Mouse (Mus musculus) gastrocnemius, postnatal 14 days (tissue): ENCODE results near the gene Etfb. TPM values are rescaled to one million over a fixed set of nuclear protein-coding genes. Genes with fewer than 3 reads are reported as not detected.

Experiments used
- DNase-seq: peaks from one replicate; pipeline ENCODE4 v3.0.0; 2021; ENCODE audit warnings: mixed read lengths
- intact Hi-C: fragments of 180-260 bp; cut with DNase I; formaldehyde crosslinking; loops from one replicate; pipeline ENCODE4 v1.15.1; 2025; ENCODE audit warnings: low total_unique reads
- total RNA-seq, 2 experiments: library from RNA; stranded (reverse); gene quantifications; 2 replicates each; pipeline ENCODE4 v1.2.3; 2021

Gene Etfb
- total RNA-seq, 2 experiments from 2014 or later, result 341 to 442 TPM

DNA sequence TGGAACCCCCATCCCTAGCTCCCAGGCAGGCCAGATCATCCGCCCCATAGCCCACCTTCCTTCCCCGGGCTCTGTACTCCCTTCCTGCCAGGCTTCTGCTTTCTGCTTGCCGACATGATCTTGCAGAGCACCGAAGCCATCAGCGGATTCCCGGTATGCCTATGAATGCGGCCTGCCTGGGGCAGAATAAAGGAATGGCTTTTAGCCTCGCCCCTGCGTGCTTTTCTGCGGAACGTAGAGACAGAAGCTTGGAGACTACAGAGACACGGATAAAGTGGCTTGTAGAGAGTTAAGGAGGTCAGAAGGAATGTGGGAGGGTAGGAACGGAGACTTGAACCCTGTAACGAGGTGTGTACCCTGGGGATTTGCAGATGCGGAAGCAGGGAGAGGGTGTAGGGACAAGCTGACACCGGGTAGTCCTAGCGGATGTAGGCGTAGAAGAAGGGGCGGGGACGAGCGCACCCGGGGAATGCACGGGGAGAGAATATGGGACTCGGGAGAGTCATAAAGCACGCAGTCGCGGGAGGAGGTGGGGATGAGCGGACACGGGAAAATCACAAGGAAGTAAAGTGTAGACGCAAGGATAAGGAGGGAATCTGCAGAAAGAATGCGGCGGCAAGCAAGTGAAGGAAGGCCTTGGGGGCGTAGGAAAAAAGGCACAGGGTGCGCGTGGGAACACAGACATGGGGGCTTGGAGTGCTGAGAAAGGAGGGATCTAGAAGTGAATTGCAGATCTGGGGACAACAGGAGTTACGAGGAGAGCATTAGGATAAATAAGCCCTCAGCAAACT lies 562 bp upstream of the Etfb start:
- DNase-seq, result peak; percentile 80
- intact Hi-C loops, result no loop called here

GRCm38 (mm10) chr7:43447801-43448200 lies 3.9 kb downstream of the Etfb start:
- intact Hi-C loops, result no loop called here
- DNase-seq, result no peak

GRCm38 (mm10) chr7:43448246-43448645 lies 4.4 kb downstream of the Etfb start:
- no peak for DNase-seq
- intact Hi-C loops, result no loop called here

GRCm38 (mm10) chr7:43449811-43450210 lies 5.9 kb downstream of the Etfb start:
- no peak for DNase-seq
- intact Hi-C loops, result no loop called here

DNA sequence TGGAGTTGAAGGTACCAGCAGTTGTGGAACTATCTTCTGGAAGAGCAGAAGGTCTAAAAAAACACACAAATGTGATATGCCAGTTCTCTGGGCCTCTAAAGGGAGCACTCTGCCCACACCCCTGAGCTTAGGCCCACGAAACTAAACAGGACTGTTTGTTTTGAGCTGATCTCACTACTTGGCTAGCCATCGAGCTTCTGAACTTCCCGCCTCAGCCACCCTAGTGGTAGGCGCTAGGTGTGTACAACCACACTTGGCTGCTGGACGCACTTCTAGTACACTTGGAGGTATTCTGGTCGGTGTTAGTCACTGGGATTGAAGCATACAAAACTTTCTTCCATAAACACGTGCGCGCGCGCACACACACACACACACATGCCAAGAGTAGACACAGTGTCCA lies 7.8 kb downstream of the Etfb start:
- intact Hi-C loops, result no loop called here
- no peak for DNase-seq

DNA sequence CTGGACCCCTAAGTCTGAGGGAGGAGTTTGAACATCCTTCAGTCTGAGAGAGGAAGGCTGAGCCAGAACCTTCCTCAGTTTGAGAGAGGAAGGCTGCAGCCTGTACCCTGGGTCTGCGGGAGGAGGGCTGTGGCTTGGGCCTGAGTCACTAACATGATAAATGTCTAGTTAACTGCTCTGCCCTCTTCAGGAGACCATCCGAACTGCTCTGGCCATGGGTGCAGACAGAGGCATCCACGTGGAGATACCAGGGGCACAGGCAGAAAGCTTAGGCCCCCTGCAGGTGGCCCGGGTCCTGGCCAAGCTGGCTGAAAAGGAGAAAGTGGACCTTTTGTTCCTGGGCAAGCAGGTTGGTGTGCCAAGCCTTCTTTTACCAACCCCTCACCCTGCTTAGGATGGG lies 8.7 kb downstream of the Etfb start:
- intact Hi-C loops, result no loop called here
- DNase-seq, result no peak

DNA sequence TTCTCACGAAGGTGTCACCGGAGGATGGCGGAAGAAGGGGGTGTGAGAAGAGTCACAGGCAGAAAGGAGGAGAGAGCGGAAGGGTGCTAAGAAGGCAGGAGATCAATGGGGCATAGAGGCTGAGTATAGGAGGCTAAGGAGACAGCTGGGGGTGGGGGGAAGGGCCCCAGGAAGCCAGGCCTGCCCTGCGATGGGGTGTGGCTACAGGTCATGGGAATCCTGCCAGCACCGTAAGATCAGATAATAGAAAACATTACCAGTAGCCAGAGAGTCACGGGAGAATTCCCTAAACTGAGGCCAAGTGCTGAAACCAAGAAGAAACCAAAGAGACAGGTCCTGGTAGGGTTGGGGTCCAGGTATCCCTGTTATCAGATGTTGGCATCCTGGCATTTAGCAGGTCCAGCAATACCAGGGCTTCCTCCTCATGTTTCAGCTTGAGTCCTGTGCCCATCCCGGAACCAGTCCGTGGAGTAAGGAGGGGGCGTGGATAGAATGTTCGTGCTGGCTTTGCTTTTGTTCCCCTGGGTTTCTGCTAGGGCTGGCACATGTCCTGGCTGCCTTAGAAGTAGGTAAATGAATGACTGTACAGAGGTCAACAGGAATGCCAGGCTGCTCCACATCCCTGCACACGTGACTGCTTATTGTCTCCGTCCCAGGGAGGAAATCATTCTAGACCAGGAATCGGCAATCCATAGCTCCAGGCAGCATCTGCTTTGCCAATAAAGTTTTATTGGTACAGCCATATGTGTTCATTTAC lies 9.9 kb downstream of the Etfb start:
- no peak for DNase-seq
- intact Hi-C loops, result no loop called here

- DNase-seq, result no peak
- intact Hi-C loops, result no loop called here
Observed at GRCm38 (mm10) chr7:43454371-43454770, 10.5 kb downstream of the Etfb start.

GRCm38 (mm10) chr7:43462851-43463250 lies 19.0 kb downstream of the Etfb start, which contains the start of gene Vsig10l:
Gene Vsig10l, plus strand, starts transcription at chr7:43463151.
- intact Hi-C loops, result loop anchor here (5.0 kb wide), 1 partner anchor 36 kb away; the partner anchor contains the start of gene Lim2
- no peak for DNase-seq

DNA sequence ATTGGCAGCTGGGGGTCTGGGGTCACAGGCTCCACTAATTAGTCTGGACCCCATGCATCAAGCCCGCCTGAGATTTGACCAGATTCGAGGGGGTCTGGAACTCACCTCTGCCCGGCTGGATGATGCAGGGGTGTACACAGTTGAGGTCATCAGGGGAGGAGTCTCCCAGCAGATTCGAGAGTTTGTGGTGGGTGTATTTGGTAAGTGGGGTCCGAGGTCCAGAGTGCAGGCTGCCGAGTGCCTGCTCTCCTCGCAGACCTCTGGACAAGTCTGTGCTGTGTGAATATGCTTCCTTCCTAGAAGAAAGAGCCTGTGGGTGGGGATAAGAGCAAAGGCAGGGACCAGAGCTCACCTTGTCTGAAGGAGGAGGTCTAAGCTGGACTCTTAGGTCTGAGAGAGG lies 20.1 kb downstream of the Etfb start:
- DNase-seq, result no peak
- intact Hi-C loops, result loop anchor here (5.0 kb wide), 1 partner anchor 37 kb away; the partner anchor contains the start of gene Lim2

- intact Hi-C loops, result loop anchor here (5.0 kb wide), 1 partner anchor 38 kb away; the partner anchor contains the start of gene Lim2
- no peak for DNase-seq
Observed at GRCm38 (mm10) chr7:43464864-43465343, 21.0 kb downstream of the Etfb start.

DNA sequence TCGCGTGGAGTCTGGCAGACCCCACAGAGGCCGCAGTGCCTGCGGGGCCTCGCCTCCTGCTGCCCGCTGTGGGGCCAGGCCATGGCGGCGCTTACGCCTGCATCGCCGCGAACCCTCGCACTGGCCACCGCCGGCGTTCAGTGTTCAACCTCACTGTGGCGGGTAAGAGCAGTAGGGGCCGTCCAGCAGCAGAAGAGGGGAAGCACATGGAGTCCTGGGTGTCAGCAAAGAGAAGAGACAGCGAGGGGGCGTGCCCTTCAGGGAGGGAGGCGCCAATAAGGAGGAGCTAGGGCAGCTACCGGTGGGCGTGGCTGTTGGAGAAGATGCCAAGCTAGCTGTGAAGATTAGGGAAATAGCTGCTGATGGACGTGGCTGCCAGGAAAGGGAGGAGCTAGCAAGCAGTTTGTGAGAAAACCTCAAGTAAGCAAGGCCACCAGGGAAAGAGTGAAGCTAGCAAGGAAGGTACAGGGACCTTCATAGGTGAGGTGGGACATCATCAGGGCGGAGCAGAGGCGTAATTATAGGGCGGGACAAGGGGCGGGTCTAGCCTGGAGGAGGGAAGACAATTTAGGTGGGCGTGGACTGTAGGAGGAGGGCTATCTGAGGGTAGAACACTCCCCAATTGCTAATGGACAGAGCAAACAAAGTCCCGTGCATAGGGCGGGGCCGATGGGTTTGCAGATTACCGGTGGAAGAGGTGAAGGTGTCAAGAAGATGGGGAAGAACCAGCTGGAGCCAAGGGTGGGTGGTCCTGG lies 21.6 kb downstream of the Etfb start:
- peak; percentile 88 for DNase-seq
- intact Hi-C loops, result no loop called here

DNA sequence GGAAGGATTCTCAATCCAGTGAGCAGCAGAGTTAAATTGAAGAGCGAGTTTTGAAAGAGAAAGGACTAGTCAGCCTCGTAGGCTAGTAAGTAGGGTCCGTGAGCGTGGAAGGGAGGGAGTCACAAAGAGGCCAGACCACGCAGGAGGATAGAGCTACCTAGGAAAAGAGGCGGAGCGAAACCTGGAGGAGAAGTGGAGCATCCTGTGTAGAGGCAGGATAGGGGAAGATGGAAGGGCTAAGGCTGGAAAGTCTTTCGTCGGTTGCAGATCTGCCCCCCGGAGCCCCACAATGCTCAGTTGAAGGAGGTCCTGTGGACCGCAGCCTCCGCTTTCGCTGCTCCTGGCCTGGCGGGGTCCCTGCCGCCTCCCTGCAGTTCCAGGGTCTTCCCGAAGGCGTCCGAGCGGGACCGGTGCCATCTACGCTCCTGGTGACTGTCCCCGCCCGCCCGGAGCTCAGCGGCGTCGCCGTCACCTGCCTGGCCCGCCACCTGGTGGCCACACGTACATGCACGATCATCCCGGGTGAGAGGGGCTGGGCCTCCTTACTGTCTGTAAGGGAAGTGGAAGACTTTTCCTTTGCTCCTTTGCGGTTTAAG lies 22.3 kb downstream of the Etfb start:
- peak; percentile 88 for DNase-seq

DNA sequence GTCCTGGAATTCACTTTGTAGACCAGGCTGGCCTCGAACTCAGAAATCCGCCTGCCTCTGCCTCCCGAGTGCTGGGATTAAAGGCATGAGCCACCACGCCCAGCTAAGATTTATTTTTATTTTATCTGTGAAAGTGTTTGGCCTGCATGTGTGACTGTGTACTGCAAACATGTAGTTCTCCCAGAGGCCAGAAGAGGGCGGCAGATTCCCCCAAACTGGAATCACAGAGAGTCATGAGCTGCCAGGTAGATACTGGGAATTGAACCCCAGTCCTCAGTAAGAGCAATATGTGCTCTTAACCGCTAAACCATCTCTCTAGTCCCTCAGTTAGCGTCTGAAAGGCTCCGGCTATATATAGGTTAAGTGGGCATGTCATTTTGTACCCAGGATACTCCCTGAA lies 26.5 kb downstream of the Etfb start:
- DNase-seq, result no peak
- intact Hi-C loops, result no loop called here

More for the DNA sequence above, 22.3 kb downstream of the Etfb start:
- intact Hi-C loops, result no loop called here

DNA sequence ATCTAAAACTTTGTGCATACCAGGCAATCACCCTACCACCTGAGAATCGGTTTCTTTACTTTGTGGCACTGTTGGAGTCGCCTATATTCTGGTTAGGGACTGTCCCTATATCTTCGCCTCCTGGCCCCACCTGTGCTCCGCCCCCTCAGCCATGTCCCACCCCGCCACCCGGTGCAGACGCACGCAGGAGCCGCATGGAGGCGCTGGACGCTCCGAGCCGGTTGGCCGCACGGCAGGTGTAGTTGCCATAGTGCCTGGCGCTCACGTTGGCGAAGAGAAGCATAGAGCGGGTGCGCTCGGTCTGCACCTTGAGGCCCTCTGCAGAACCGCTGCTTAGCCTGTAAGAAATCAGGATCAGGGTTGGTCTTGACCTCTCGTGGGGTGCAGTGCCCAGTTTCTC lies 31.8 kb downstream of the Etfb start:
- DNase-seq, result no peak
- intact Hi-C loops, result no loop called here

DNA sequence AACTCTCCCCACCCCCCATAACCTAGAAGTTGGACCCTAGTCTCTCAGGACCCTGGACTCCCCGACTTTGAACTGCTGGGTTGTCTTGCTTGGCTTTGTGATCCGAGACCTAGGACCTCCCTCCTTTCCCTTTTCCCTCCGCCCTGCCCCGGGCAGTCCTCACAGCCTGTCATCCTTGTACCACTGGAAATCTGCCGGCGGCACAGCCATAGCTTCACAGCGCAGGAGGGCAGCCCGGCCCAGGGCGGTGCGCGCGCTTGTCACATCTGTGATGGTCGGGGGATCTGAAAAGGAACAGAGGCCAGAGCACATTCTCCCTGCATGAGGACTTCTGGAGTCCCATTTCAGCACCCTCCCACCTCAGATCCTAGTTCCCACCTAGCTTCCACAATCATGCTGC lies 32.5 kb downstream of the Etfb start:
- intact Hi-C loops, result no loop called here
- no peak for DNase-seq

GRCm38 (mm10) chr7:43481191-43481590 lies 37.3 kb downstream of the Etfb start:
- DNase-seq, result no peak
- intact Hi-C loops, result no loop called here

- DNase-seq, result no peak
- intact Hi-C loops, result no loop called here
Observed at GRCm38 (mm10) chr7:43482090-43482716, 38.3 kb downstream of the Etfb start.

- intact Hi-C loops, result no loop called here
- no peak for DNase-seq
Observed at GRCm38 (mm10) chr7:43483236-43483635, 39.4 kb downstream of the Etfb start.
